Mouse (Mus musculus): ENCODE results near the gene Chid1. TPM values are rescaled to one million over a fixed set of nuclear protein-coding genes. Genes with fewer than 3 reads are reported as not detected.

The Chid1 gene
- polyA plus RNA-seq, 1 experiment = 30.7 TPM

GRCm38 (mm10) chr7:141463824-141464602 is 75.6 kb downstream of the Chid1 start:
- H3K4me1 ChIP-seq (ENCODE audit: control insufficient read depth, insufficient read depth, insufficient read length, low read length) = peaks cover 41% of the 10 kb centered on the region
- TF ChIP-seq POLR2A (IDR thresholded peaks at IDR 0.05; ENCODE audit: low read depth, low read length) = no peak
- TF ChIP-seq CTCF (IDR thresholded peaks at IDR 0.05; ENCODE audit: extremely low read depth, insufficient read length, insufficient replicate concordance, low read depth, low read length) = no peak
- H3K27me3 ChIP-seq (ENCODE audit: control insufficient read depth, insufficient read depth, low read length) = no peaks in the 10 kb centered on the region
- H3K36me3 ChIP-seq (ENCODE audit: control insufficient read depth, insufficient read depth, low read length) = peaks cover 11% of the 10 kb centered on the region
- 69% methylated on average over 12 of the region's 12 CpGs for WGBS
- peak overlapping the region; percentile 29; the same call in 1 of the 2 replicates for H3K27ac ChIP-seq (ENCODE audit: insufficient read depth, low read depth, low read length)
- peak overlapping the region; percentile 37 for H3K4me3 ChIP-seq (ENCODE audit: low read depth, low read length)

- Histone ChIP-seq H3K4me3 (ENCODE audit: low read depth, low read length) (peak overlapping the region; percentile 68), H3K27me3 (ENCODE audit: control insufficient read depth, insufficient read depth, low read length) (no peaks in the 10 kb centered on the region), H3K36me3 (ENCODE audit: control insufficient read depth, insufficient read depth, low read length) (peaks cover 26% of the 10 kb centered on the region), H3K4me1 (ENCODE audit: control insufficient read depth, insufficient read depth, insufficient read length, low read length) (peaks cover 41% of the 10 kb centered on the region), H3K27ac (ENCODE audit: insufficient read depth, low read depth, low read length) (peak overlapping the region; percentile 45)
- TF ChIP-seq POLR2A (IDR thresholded peaks at IDR 0.05; ENCODE audit: low read depth, low read length) (no peak), CTCF (IDR thresholded peaks at IDR 0.05; ENCODE audit: extremely low read depth, insufficient read length, insufficient replicate concordance, low read depth, low read length) (no peak)
- 7% methylated on average over 5 of the region's 5 CpGs for WGBS
Observed at GRCm38 (mm10) chr7:141462333-141462821, 77.3 kb downstream of the Chid1 start.

- Histone ChIP-seq H3K4me1 (ENCODE audit: control insufficient read depth, insufficient read depth, insufficient read length, low read length) (peaks cover 44% of the 10 kb centered on the region), H3K36me3 (ENCODE audit: control insufficient read depth, insufficient read depth, low read length) (peaks cover 30% of the 10 kb centered on the region), H3K27ac (ENCODE audit: insufficient read depth, low read depth, low read length) (peak overlapping the region; percentile 63), H3K27me3 (ENCODE audit: control insufficient read depth, insufficient read depth, low read length) (no peaks in the 10 kb centered on the region), H3K4me3 (ENCODE audit: low read depth, low read length) (peak overlapping the region; percentile 68)
- 1% methylated on average over 59 of the region's 59 CpGs for WGBS
- TF ChIP-seq POLR2A (IDR thresholded peaks at IDR 0.05; ENCODE audit: low read depth, low read length) = no peak
- peak; percentile 49; the same call in 1 of the 2 replicates for TF ChIP-seq CTCF (IDR thresholded peaks at IDR 0.05; ENCODE audit: extremely low read depth, insufficient read length, insufficient replicate concordance, low read depth, low read length)
Observed at GRCm38 (mm10) chr7:141461521-141462332, 77.9 kb downstream of the Chid1 start.

GRCm38 (mm10) chr7:141460391-141461113 is 79.1 kb downstream of the Chid1 start, which contains the start of gene Cracr2b:
TSS of gene Cracr2b (plus strand) at chr7:141461094.
- no peak for TF ChIP-seq POLR2A (IDR thresholded peaks at IDR 0.05; ENCODE audit: low read depth, low read length)
- no peak for TF ChIP-seq CTCF (IDR thresholded peaks at IDR 0.05; ENCODE audit: extremely low read depth, insufficient read length, insufficient replicate concordance, low read depth, low read length)
- Histone ChIP-seq H3K27me3 (ENCODE audit: control insufficient read depth, insufficient read depth, low read length) (no peaks in the 10 kb centered on the region), H3K4me3 (ENCODE audit: low read depth, low read length) (peak within 1 kb of the TSS; percentile 68), H3K4me1 (ENCODE audit: control insufficient read depth, insufficient read depth, insufficient read length, low read length) (peaks cover 46% of the 10 kb centered on the region), H3K36me3 (ENCODE audit: control insufficient read depth, insufficient read depth, low read length) (peaks cover 30% of the 10 kb centered on the region), H3K27ac (ENCODE audit: insufficient read depth, low read depth, low read length) (peak within 1 kb of the TSS; percentile 63)
- WGBS = 26% methylated on average over 15 of the region's 15 CpGs

- Histone ChIP-seq H3K4me3 (ENCODE audit: low read depth, low read length) (no peak overlapping the region), H3K4me1 (ENCODE audit: control insufficient read depth, insufficient read depth, insufficient read length, low read length) (peaks cover 42% of the 10 kb centered on the region), H3K27me3 (ENCODE audit: control insufficient read depth, insufficient read depth, low read length) (no peaks in the 10 kb centered on the region), H3K36me3 (ENCODE audit: control insufficient read depth, insufficient read depth, low read length) (peaks cover 30% of the 10 kb centered on the region), H3K27ac (ENCODE audit: insufficient read depth, low read depth, low read length) (0 out of 2 replicates have a peak overlapping the region, but pooled peaks have one; percentile 17)
- 40% methylated on average over 5 of the region's 5 CpGs for WGBS
- TF ChIP-seq CTCF (IDR thresholded peaks at IDR 0.05; ENCODE audit: extremely low read depth, insufficient read length, insufficient replicate concordance, low read depth, low read length) = no peak
- TF ChIP-seq POLR2A (IDR thresholded peaks at IDR 0.05; ENCODE audit: low read depth, low read length) = no peak
Observed at GRCm38 (mm10) chr7:141460001-141460390, 79.7 kb downstream of the Chid1 start.

- H3K36me3 ChIP-seq (ENCODE audit: control insufficient read depth, insufficient read depth, low read length) = peaks cover 30% of the 10 kb centered on the region
- no peak overlapping the region for H3K27ac ChIP-seq (ENCODE audit: insufficient read depth, low read depth, low read length)
- TF ChIP-seq POLR2A (IDR thresholded peaks at IDR 0.05; ENCODE audit: low read depth, low read length) = no peak
- H3K4me3 ChIP-seq (ENCODE audit: low read depth, low read length) = no peak overlapping the region
- no peaks in the 10 kb centered on the region for H3K27me3 ChIP-seq (ENCODE audit: control insufficient read depth, insufficient read depth, low read length)
- peaks cover 39% of the 10 kb centered on the region for H3K4me1 ChIP-seq (ENCODE audit: control insufficient read depth, insufficient read depth, insufficient read length, low read length)
- 92% methylated on average over 17 of the region's 17 CpGs for WGBS
Observed at GRCm38 (mm10) chr7:141459301-141459711, 80.4 kb downstream of the Chid1 start.
